In the genomic region with DNA sequence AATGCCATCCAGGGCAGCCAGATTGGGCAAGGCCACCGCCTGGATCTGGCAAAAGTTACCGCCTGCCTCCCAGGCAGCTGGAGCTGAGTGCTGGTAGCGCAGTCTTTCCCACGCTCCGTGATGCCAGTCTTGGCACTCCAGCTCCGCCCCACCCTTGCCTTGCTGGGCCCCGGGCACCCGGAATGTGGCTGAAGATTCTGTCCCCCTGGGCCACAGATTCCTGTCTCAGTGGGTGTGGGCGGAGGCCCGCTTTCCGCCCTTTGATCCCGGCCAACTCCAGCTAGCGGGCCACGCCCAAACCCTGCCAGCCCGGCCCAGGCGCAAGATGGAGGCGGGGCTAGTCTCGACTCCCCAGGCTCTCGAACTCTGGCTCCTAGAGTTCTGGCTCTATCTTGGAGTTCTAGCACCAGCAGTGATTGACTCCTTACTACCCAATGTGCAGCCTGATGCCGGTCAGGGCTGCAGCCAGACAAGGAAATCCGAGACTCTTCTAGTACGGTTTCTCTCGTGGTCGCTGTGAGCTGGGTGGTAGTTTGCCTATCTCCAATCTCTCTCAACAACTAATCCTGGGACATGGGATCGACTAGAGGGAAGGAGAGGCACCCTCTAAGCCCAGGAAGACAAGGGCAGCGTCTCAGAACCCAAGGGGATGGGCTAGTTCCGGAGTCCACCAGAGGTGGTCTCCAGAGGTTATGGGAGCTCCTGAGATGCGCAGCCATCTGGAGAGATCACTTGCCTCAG, we compare ENCODE assay signal across 9 mouse cellular contexts. TPM values are rescaled to one million over a fixed set of nuclear protein-coding genes. Genes with fewer than 3 reads are reported as not detected.
DNase-seq lines count a peak whose midpoint lies in the region; ATAC-seq lines count a peak whose summit lies in the region.
"Had no signal": no experiment of that assay in that cellular context is flagged by ENCODE, and none has a peak within 500 bp of the region (broad histone marks: within the 10 kb centered on the region; RNA-seq: fewer than 3 reads in every experiment).

No protein-coding gene starts in this region.

- peaks cover 25% of the 10 kb centered on the region for H3K4me1 ChIP-seq in heart, embryonic 16.5 days (ENCODE audit: control insufficient read depth, insufficient read depth, low read length)
- H3K4me1 ChIP-seq in kidney, embryonic 16.5 days (ENCODE audit: insufficient read depth, low read length) = peaks cover 29% of the 10 kb centered on the region
- H3K4me1 ChIP-seq in stomach, embryonic 15.5 days = peaks cover 38% of the 10 kb centered on the region

- H3K4me3 ChIP-seq in heart, embryonic 16.5 days (ENCODE audit: low read length) = peak overlapping the region; percentile 42
- H3K4me3 ChIP-seq in kidney, embryonic 16.5 days (ENCODE audit: low read length) = peak overlapping the region; percentile 23
- peak overlapping the region; percentile 37 for H3K4me3 ChIP-seq in stomach, embryonic 15.5 days (replicated peaks)
- H3K4me3 ChIP-seq: erythroblast, embryonic 14.5 days had no signal

- H3K36me3 ChIP-seq in heart, embryonic 16.5 days (ENCODE audit: control insufficient read depth, insufficient read depth) = no peaks in the 10 kb centered on the region
- no peaks in the 10 kb centered on the region for H3K36me3 ChIP-seq in kidney, embryonic 16.5 days (ENCODE audit: insufficient read depth, low read length)
- H3K36me3 ChIP-seq in stomach, embryonic 15.5 days = no peaks in the 10 kb centered on the region

- DNase-seq in CD4-positive, CD25-positive, alpha-beta regulatory T cell, adult 2 months (ENCODE audit: low read depth, low spot score) = peak; percentile 74
- peak; percentile 38 for DNase-seq in T-cell, adult 2 months (ENCODE audit: low spot score)
- peak; percentile 87 for DNase-seq in lung, postnatal 10 days
- no peak for DNase-seq in frontal cortex, postnatal 25 days (ENCODE audit: low spot score in 2 of 2)

- H3K27ac ChIP-seq in heart, embryonic 16.5 days (ENCODE audit: low read length) = no peak overlapping the region
- H3K27ac ChIP-seq in kidney, embryonic 16.5 days (ENCODE audit: low read length) = no peak overlapping the region
- peak overlapping the region; percentile 37; the same call in 1 of the 2 replicates for H3K27ac ChIP-seq in stomach, embryonic 15.5 days

- peaks cover 64% of the 10 kb centered on the region for H3K27me3 ChIP-seq in heart, embryonic 16.5 days (ENCODE audit: control insufficient read depth, insufficient read depth, low read length)
- peaks cover 56% of the 10 kb centered on the region for H3K27me3 ChIP-seq in kidney, embryonic 16.5 days (ENCODE audit: insufficient read depth, low read length)
- peaks cover 57% of the 10 kb centered on the region for H3K27me3 ChIP-seq in stomach, embryonic 15.5 days (replicated peaks)

- WGBS in heart, embryonic 16.5 days = 4% methylated on average over 28 of the region's 28 CpGs
- WGBS in kidney, embryonic 16.5 days = 4% methylated on average over 28 of the region's 28 CpGs
- 7% methylated on average over 28 of the region's 28 CpGs for WGBS in stomach, embryonic 15.5 days

- H3K4me2 ChIP-seq in heart, embryonic 16.5 days (ENCODE audit: low read depth, low read length) = peak overlapping the region; percentile 63
- peak overlapping the region; percentile 74 for H3K4me2 ChIP-seq in kidney, embryonic 16.5 days (replicated peaks; ENCODE audit: low read depth, low read length)
- H3K4me2 ChIP-seq in stomach, embryonic 15.5 days = peak overlapping the region; percentile 78

- ATAC-seq in erythroid progenitor cell, adult 5-6 weeks (replicated peaks; ENCODE audit: low FRiP score, poor library complexity, severe bottlenecking) = peak; percentile 71
- ATAC-seq in heart, embryonic 16.5 days (replicated peaks; ENCODE audit: extremely low read depth, insufficient read depth, low FRiP score) = 0 out of 2 replicates have a peak, but pooled peaks have one; percentile 6
- ATAC-seq in kidney, embryonic 16.5 days (ENCODE audit: low FRiP score, low TSS enrichment) = peak; percentile 10; the same call in 1 of the 2 replicates
- peak; percentile 13; the same call in 1 of the 2 replicates for ATAC-seq in stomach, embryonic 15.5 days (ENCODE audit: insufficient read depth, low FRiP score, low read depth)

- H3K9me3 ChIP-seq in heart, embryonic 16.5 days (replicated peaks; ENCODE audit: control insufficient read depth, low read length) = no peaks in the 10 kb centered on the region
- H3K9me3 ChIP-seq in kidney, embryonic 16.5 days (ENCODE audit: low read length) = no peaks in the 10 kb centered on the region
- H3K9me3 ChIP-seq in stomach, embryonic 15.5 days = no peaks in the 10 kb centered on the region

- peak overlapping the region; percentile 43; the same call in 1 of the 2 replicates for H3K9ac ChIP-seq in heart, embryonic 16.5 days (ENCODE audit: low read length)
- H3K9ac ChIP-seq in kidney, embryonic 16.5 days (replicated peaks; ENCODE audit: low read length) = peak overlapping the region; percentile 24; the same call in 1 of the 2 replicates
- no peak overlapping the region for H3K9ac ChIP-seq in stomach, embryonic 15.5 days

RNA-seq across cellular contexts. Expression of gene Gpr132, which starts 8.5 kb away (rescaled TPM):
- total RNA-seq in erythroid progenitor cell, adult 5-6 weeks (2015; ENCODE audit: low replicate concordance) = 1.3 and 5.0 TPM in 2 replicates
- total RNA-seq in erythroid progenitor cell, adult 5-6 weeks (2017; ENCODE audit: low replicate concordance) = 0.90 and 2.7 TPM in 2 replicates
- polyA plus RNA-seq in heart, embryonic 16.5 days (2015; fragmentation: Nextera tagmentation; extraction: Ambion mirVana) = 1.4 and 3.6 TPM in 2 replicates
- polyA plus RNA-seq in kidney, embryonic 16.5 days (2015; fragmentation: Nextera tagmentation; extraction: Ambion mirVana) = 0.15 and 0.22 TPM in 2 replicates
- 0.33 and 0.41 TPM in 2 replicates for polyA plus RNA-seq in stomach, embryonic 15.5 days (2015; fragmentation: Nextera tagmentation; extraction: Ambion mirVana)

RNA-seq across cellular contexts. Expression of gene Cdca4, which starts 47.3 kb away (rescaled TPM):
- total RNA-seq in erythroid progenitor cell, adult 5-6 weeks (2015; ENCODE audit: low replicate concordance) = 170 and 180 TPM in 2 replicates
- 135 and 144 TPM in 2 replicates for total RNA-seq in erythroid progenitor cell, adult 5-6 weeks (2017; ENCODE audit: low replicate concordance)
- polyA plus RNA-seq in heart, embryonic 16.5 days (2015; fragmentation: Nextera tagmentation; extraction: Ambion mirVana) = 44.7 and 53.2 TPM in 2 replicates
- 113 and 124 TPM in 2 replicates for polyA plus RNA-seq in kidney, embryonic 16.5 days (2015; fragmentation: Nextera tagmentation; extraction: Ambion mirVana)
- 97.0 and 100 TPM in 2 replicates for polyA plus RNA-seq in stomach, embryonic 15.5 days (2015; fragmentation: Nextera tagmentation; extraction: Ambion mirVana)

RNA-seq across cellular contexts. Expression of gene Jag2, which starts 53.1 kb away (rescaled TPM):
- not detected in 2 replicates for total RNA-seq in erythroid progenitor cell, adult 5-6 weeks (2015; ENCODE audit: low replicate concordance)
- total RNA-seq in erythroid progenitor cell, adult 5-6 weeks (2017; ENCODE audit: low replicate concordance) = 0.26 TPM in 1 of 2 replicates, not detected in the other
- polyA plus RNA-seq in heart, embryonic 16.5 days (2015; fragmentation: Nextera tagmentation; extraction: Ambion mirVana) = 4.0 and 5.4 TPM in 2 replicates
- polyA plus RNA-seq in kidney, embryonic 16.5 days (2015; fragmentation: Nextera tagmentation; extraction: Ambion mirVana) = 2.2 and 2.5 TPM in 2 replicates
- polyA plus RNA-seq in stomach, embryonic 15.5 days (2015; fragmentation: Nextera tagmentation; extraction: Ambion mirVana) = 6.0 and 7.0 TPM in 2 replicates
- polyA plus RNA-seq: erythroblast, embryonic 14.5 days had no signal

Comparison
In these comparisons a context has a peak if more than half of its experiments do, and no peak if none do; other contexts are left out.
1. DNase-seq: peak in CD4-positive, CD25-positive, alpha-beta regulatory T cell, adult 2 months (single experiment), T-cell, adult 2 months (single experiment) and lung, postnatal 10 days (single experiment); none in frontal cortex, postnatal 25 days (0 of 2).
2. ATAC-seq: peak in every context shown above with its lines; median percentile 71 in erythroid progenitor cell, adult 5-6 weeks; 13 in stomach, embryonic 15.5 days; 10 in kidney, embryonic 16.5 days; 6 in heart, embryonic 16.5 days.
3. Peak in every context shown above with its lines, with median percentiles within 50 percentile points of each other: H3K4me2 ChIP-seq and H3K4me3 ChIP-seq.